Mouse (Mus musculus): ENCODE measurements around the gene Aqp7. TPM values are rescaled to one million over a fixed set of nuclear protein-coding genes. Genes with fewer than 3 reads are reported as not detected.

The Aqp7 gene
- total and polyA plus RNA-seq, 2 experiments from 2014 or later, result 10.8 to 20.6 TPM

DNA sequence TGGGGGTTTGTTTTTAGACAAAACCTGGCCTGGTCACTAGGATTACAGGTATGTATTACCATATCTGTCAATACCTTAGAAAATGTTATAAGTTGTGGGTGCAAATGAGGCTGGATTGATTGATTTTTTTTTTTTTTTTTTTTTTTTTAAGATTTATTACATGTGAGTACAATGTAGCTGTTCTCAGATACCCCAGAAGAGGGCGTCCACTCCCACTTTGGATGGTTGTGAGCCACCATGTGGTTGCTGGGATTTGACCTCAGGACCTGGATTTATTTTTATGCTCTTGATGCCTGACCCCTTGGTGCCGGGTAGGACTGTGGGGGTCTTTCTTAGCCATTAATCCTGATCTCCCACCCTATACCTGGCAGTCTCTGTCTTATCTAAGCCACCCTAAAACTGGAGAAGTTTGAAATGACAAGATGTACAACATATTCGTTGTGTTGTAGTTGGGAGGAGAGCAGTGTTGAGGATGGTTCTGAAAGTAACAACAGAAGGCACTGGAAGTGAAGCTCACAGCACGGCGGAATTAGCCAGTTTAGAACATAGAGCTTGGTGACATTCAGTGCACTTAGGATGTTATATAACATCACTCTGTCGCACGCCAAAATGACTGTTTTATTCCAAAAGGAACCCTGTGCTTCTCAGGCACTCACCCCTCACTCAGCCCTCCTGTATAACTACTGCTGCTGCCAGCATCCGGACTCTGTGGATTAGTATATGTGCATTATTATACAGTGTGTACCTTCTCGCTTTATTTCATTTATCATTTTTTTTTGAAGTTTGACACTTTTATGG, 46.9 kb downstream of the Aqp7 start:
- Histone ChIP-seq H3K9me3 (replicated peaks; ENCODE audit: control insufficient read depth, low read length) (no peaks in the 10 kb centered on the region), H3K36me3 (replicated peaks; ENCODE audit: control insufficient read depth, insufficient read depth, low read length) (peaks cover 92% of the 10 kb centered on the region), H3K4me2 (ENCODE audit: low read depth, low read length) (no peak overlapping the region), H3K27ac (ENCODE audit: low read depth) (no peak overlapping the region), H3K27me3 (ENCODE audit: control insufficient read depth, insufficient read depth, low read length) (no peaks in the 10 kb centered on the region), H3K4me3 (ENCODE audit: low read depth, low read length) (no peak overlapping the region), H3K4me1 (ENCODE audit: control insufficient read depth, insufficient read depth) (no peaks in the 10 kb centered on the region), H3K9ac (replicated peaks; ENCODE audit: low read depth, low read length) (no peak overlapping the region)
- TF ChIP-seq CTCF (IDR thresholded peaks at IDR 0.05; ENCODE audit: low read depth) (no peak), EP300 (IDR thresholded peaks at IDR 0.05; ENCODE audit: low read depth) (no peak)
- DNase-seq (ENCODE audit: low spot score), result no peak
- WGBS, result 89% methylated on average over 9 of the region's 9 CpGs
- ATAC-seq (ENCODE audit: insufficient read depth, low read depth), result no peak

DNA sequence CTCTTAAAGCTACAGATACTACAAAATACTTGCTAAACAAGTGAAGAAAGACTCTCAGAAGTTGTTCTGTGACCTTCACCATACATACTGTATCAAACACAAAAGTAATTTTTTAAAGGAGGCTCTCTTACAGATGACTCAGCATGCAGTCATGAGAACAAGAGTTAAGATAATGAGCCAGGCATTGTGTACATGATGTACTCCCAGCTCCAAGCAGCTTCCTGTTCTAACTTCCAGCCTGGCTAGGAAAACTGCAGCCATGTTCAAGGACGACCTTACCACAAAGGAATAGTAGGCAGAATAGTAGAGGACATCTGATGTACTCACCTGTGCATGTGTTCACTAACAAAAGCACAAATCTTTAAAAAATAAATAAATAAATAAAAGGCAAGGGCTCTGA, 47.7 kb downstream of the Aqp7 start:
- no peak overlapping the region for H3K9ac ChIP-seq (replicated peaks; ENCODE audit: low read depth, low read length)
- no peak for ATAC-seq (ENCODE audit: insufficient read depth, low read depth)
- H3K36me3 ChIP-seq (replicated peaks; ENCODE audit: control insufficient read depth, insufficient read depth, low read length), result peaks cover 96% of the 10 kb centered on the region
- no peak overlapping the region for H3K27ac ChIP-seq (ENCODE audit: low read depth)
- H3K27me3 ChIP-seq (ENCODE audit: control insufficient read depth, insufficient read depth, low read length), result no peaks in the 10 kb centered on the region
- H3K4me3 ChIP-seq (ENCODE audit: low read depth, low read length), result no peak overlapping the region
- H3K9me3 ChIP-seq (replicated peaks; ENCODE audit: control insufficient read depth, low read length), result no peaks in the 10 kb centered on the region
- no peak overlapping the region for H3K4me2 ChIP-seq (ENCODE audit: low read depth, low read length)
- DNase-seq (ENCODE audit: low spot score), result no peak
- WGBS, result 59% methylated on average over 1 of the region's 1 CpGs
- TF ChIP-seq EP300 (IDR thresholded peaks at IDR 0.05; ENCODE audit: low read depth) (no peak), CTCF (IDR thresholded peaks at IDR 0.05; ENCODE audit: low read depth) (no peak)
- no peaks in the 10 kb centered on the region for H3K4me1 ChIP-seq (ENCODE audit: control insufficient read depth, insufficient read depth)

DNA sequence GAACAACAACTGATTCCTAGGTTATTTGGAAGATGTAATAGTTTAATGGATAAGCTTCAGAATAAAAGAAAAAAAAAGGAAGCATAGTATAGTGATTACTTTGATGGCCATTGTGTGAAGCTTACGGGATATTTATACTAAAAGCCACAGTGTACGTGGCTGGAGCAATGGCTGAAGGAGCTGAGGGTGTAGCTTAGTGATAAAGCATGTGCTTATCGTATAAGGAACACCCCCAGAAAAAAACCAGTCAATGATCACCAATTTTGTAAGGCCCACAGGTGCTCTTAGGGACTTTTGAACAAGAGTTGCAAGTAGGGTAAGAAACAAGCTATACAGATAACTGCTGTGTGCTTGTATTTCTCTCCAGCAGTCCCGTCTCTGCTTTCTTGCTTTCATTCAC, 50.0 kb downstream of the Aqp7 start:
- peaks cover 96% of the 10 kb centered on the region for H3K36me3 ChIP-seq (replicated peaks; ENCODE audit: control insufficient read depth, insufficient read depth, low read length)
- no peaks in the 10 kb centered on the region for H3K27me3 ChIP-seq (ENCODE audit: control insufficient read depth, insufficient read depth, low read length)
- no peak for TF ChIP-seq EP300 (IDR thresholded peaks at IDR 0.05; ENCODE audit: low read depth)
- TF ChIP-seq CTCF (IDR thresholded peaks at IDR 0.05; ENCODE audit: low read depth), result no peak
- no peaks in the 10 kb centered on the region for H3K9me3 ChIP-seq (replicated peaks; ENCODE audit: control insufficient read depth, low read length)
- H3K9ac ChIP-seq (replicated peaks; ENCODE audit: low read depth, low read length), result no peak overlapping the region
- no peaks in the 10 kb centered on the region for H3K4me1 ChIP-seq (ENCODE audit: control insufficient read depth, insufficient read depth)
- H3K4me2 ChIP-seq (ENCODE audit: low read depth, low read length), result no peak overlapping the region
- WGBS, result 87% methylated on average over 4 of the region's 4 CpGs
- DNase-seq (ENCODE audit: low spot score) (no peak), ATAC-seq (ENCODE audit: insufficient read depth, low read depth) (no peak)
- no peak overlapping the region for H3K27ac ChIP-seq (ENCODE audit: low read depth)
- no peak overlapping the region for H3K4me3 ChIP-seq (ENCODE audit: low read depth, low read length)

DNA sequence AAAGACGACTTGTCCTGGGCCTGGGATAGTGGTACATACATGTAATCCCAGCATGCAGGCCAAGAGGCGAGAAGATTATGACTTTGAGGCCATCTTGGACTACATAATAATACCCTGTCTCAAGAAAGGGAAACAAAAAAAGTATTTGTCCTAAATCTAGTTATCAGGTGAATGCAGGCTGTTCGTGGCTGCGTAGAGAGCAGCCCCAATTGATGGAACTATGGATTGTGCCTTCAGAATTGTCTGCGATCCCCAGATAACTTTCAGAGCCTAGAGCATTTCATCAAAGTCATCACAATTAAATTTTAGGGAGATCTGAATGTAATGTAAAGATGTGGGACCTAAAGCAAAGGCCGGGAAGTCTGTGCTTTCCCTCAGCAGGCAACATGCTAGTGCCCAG, 51.6 kb downstream of the Aqp7 start:
- no peak for TF ChIP-seq EP300 (IDR thresholded peaks at IDR 0.05; ENCODE audit: low read depth)
- no peak for TF ChIP-seq CTCF (IDR thresholded peaks at IDR 0.05; ENCODE audit: low read depth)
- H3K4me3 ChIP-seq (ENCODE audit: low read depth, low read length), result no peak overlapping the region
- 96% methylated on average over 6 of the region's 6 CpGs for WGBS
- no peaks in the 10 kb centered on the region for H3K4me1 ChIP-seq (ENCODE audit: control insufficient read depth, insufficient read depth)
- H3K9ac ChIP-seq (replicated peaks; ENCODE audit: low read depth, low read length), result no peak overlapping the region
- ATAC-seq (ENCODE audit: insufficient read depth, low read depth) (no peak), DNase-seq (ENCODE audit: low spot score) (no peak)
- no peak overlapping the region for H3K27ac ChIP-seq (ENCODE audit: low read depth)
- no peak overlapping the region for H3K4me2 ChIP-seq (ENCODE audit: low read depth, low read length)
- no peaks in the 10 kb centered on the region for H3K9me3 ChIP-seq (replicated peaks; ENCODE audit: control insufficient read depth, low read length)
- peaks cover 97% of the 10 kb centered on the region for H3K36me3 ChIP-seq (replicated peaks; ENCODE audit: control insufficient read depth, insufficient read depth, low read length)
- H3K27me3 ChIP-seq (ENCODE audit: control insufficient read depth, insufficient read depth, low read length), result no peaks in the 10 kb centered on the region

DNA sequence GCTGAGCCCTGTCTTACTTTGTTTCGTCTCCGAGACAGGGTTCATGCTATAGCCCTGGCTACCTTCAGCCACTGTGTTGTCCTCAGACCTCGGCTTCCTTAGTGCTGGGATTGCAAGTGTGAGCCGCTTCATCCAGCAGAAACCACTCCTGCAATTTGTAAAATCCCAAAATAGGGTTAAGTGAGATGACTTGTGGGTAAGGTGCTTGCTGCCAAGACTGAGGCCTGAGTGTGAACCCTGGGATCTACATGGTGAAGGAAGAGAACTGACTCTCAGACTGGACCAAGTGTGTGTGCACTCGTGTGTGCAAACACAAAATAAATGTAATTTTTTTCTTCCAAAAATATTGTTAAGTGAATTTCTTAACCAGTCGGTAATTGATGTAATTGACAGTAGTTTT, 58.3 kb downstream of the Aqp7 start:
- Histone ChIP-seq H3K4me2 (ENCODE audit: low read depth, low read length) (no peak overlapping the region), H3K9ac (replicated peaks; ENCODE audit: low read depth, low read length) (no peak overlapping the region), H3K27me3 (ENCODE audit: control insufficient read depth, insufficient read depth, low read length) (no peaks in the 10 kb centered on the region), H3K9me3 (replicated peaks; ENCODE audit: control insufficient read depth, low read length) (no peaks in the 10 kb centered on the region), H3K4me3 (ENCODE audit: low read depth, low read length) (no peak overlapping the region), H3K4me1 (ENCODE audit: control insufficient read depth, insufficient read depth) (no peaks in the 10 kb centered on the region), H3K27ac (ENCODE audit: low read depth) (no peak overlapping the region), H3K36me3 (replicated peaks; ENCODE audit: control insufficient read depth, insufficient read depth, low read length) (peaks cover 98% of the 10 kb centered on the region)
- TF ChIP-seq EP300 (IDR thresholded peaks at IDR 0.05; ENCODE audit: low read depth), result no peak
- no peak for TF ChIP-seq CTCF (IDR thresholded peaks at IDR 0.05; ENCODE audit: low read depth)
- 88% methylated on average over 6 of the region's 6 CpGs for WGBS
- ATAC-seq (ENCODE audit: insufficient read depth, low read depth), result no peak
- no peak for DNase-seq (ENCODE audit: low spot score)

DNA sequence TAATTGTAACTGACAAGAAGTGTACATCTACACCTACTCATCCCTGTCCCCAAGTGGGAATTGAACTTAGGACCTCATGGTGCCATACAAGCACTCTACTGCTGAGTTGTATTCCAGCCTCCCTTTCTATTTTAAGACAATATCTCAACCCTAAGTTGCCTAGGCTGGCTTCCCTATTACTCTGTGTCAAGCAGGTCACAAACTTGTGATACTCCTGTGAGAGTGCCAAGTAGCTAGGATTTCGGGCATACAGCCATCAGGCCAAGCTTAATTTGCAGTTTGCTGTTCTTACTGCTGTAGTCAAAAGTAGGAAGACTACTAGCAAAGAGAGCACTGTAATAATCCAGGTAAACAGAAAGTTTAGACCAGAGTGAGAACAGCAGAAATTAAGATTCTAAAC, 64.3 kb downstream of the Aqp7 start:
- WGBS, result 36% methylated on average over 1 of the region's 1 CpGs
- Histone ChIP-seq H3K9me3 (replicated peaks; ENCODE audit: control insufficient read depth, low read length) (no peaks in the 10 kb centered on the region), H3K27me3 (ENCODE audit: control insufficient read depth, insufficient read depth, low read length) (no peaks in the 10 kb centered on the region), H3K27ac (ENCODE audit: low read depth) (peak overlapping the region; percentile 70), H3K4me1 (ENCODE audit: control insufficient read depth, insufficient read depth) (peaks cover 7% of the 10 kb centered on the region), H3K9ac (replicated peaks; ENCODE audit: low read depth, low read length) (no peak overlapping the region), H3K4me2 (ENCODE audit: low read depth, low read length) (no peak overlapping the region), H3K36me3 (replicated peaks; ENCODE audit: control insufficient read depth, insufficient read depth, low read length) (peaks cover 70% of the 10 kb centered on the region), H3K4me3 (ENCODE audit: low read depth, low read length) (no peak overlapping the region)
- TF ChIP-seq EP300 (IDR thresholded peaks at IDR 0.05; ENCODE audit: low read depth) (no peak), CTCF (IDR thresholded peaks at IDR 0.05; ENCODE audit: low read depth) (no peak)
- DNase-seq (ENCODE audit: low spot score) (peak; percentile 61), ATAC-seq (ENCODE audit: insufficient read depth, low read depth) (peak; percentile 87)

Small RNA genes within 50 kb of the gene (microRNA-seq; reads per million reads assigned to microRNA genes)
- gene Mir3094, result 1.2 reads per million

Other genes with a start within 250 kb of the Aqp7 start
- 125 and 129 TPM in 2 replicates for gene B4galt1, start 194.1 kb downstream of the Aqp7 start, total RNA-seq (2014; rRNA removed; ENCODE audit: low replicate concordance)
- gene B4galt1, start 194.1 kb downstream of the Aqp7 start, polyA plus RNA-seq (2015; fragmentation: Nextera tagmentation; extraction: Ambion mirVana), result 49.6 and 50.3 TPM in 2 replicates
- gene Spink4, start 128.1 kb downstream of the Aqp7 start, total RNA-seq (2014; rRNA removed; ENCODE audit: low replicate concordance), result 2.7 TPM in 1 of 2 replicates, not detected in the other
- 7.7 and 7.8 TPM in 2 replicates for gene Spink4, start 128.1 kb downstream of the Aqp7 start, polyA plus RNA-seq (2015; fragmentation: Nextera tagmentation; extraction: Ambion mirVana)
- 77.3 and 98.8 TPM in 2 replicates for gene Bag1, start 99.8 kb downstream of the Aqp7 start, total RNA-seq (2014; rRNA removed; ENCODE audit: low replicate concordance)
- gene Bag1, start 99.8 kb downstream of the Aqp7 start, polyA plus RNA-seq (2015; fragmentation: Nextera tagmentation; extraction: Ambion mirVana), result 213 and 222 TPM in 2 replicates
- gene Chmp5, start 99.7 kb downstream of the Aqp7 start, total RNA-seq (2014; rRNA removed; ENCODE audit: low replicate concordance), result 17.7 and 26.8 TPM in 2 replicates
- 72.3 and 77.3 TPM in 2 replicates for gene Chmp5, start 99.7 kb downstream of the Aqp7 start, polyA plus RNA-seq (2015; fragmentation: Nextera tagmentation; extraction: Ambion mirVana)
- 32.5 and 40.0 TPM in 2 replicates for gene Nfx1, start 77.2 kb downstream of the Aqp7 start, total RNA-seq (2014; rRNA removed; ENCODE audit: low replicate concordance)
- gene Nfx1, start 77.2 kb downstream of the Aqp7 start, polyA plus RNA-seq (2015; fragmentation: Nextera tagmentation; extraction: Ambion mirVana), result 27.2 and 27.6 TPM in 2 replicates
- gene Aqp3, start 50.0 kb upstream of the Aqp7 start, total RNA-seq (2014; rRNA removed; ENCODE audit: low replicate concordance), result 0.54 and 6.3 TPM in 2 replicates
- 0.19 and 0.36 TPM in 2 replicates for gene Aqp3, start 50.0 kb upstream of the Aqp7 start, polyA plus RNA-seq (2015; fragmentation: Nextera tagmentation; extraction: Ambion mirVana)
- 15.0 and 39.8 TPM in 2 replicates for gene Nol6, start 76.3 kb upstream of the Aqp7 start, total RNA-seq (2014; rRNA removed; ENCODE audit: low replicate concordance)
- 6.6 and 7.3 TPM in 2 replicates for gene Nol6, start 76.3 kb upstream of the Aqp7 start, polyA plus RNA-seq (2015; fragmentation: Nextera tagmentation; extraction: Ambion mirVana)
- gene Ube2r2, start 87.6 kb upstream of the Aqp7 start, total RNA-seq (2014; rRNA removed; ENCODE audit: low replicate concordance), result 43.7 and 48.9 TPM in 2 replicates
- gene Ube2r2, start 87.6 kb upstream of the Aqp7 start, polyA plus RNA-seq (2015; fragmentation: Nextera tagmentation; extraction: Ambion mirVana), result 60.9 and 69.7 TPM in 2 replicates
- 18.2 and 19.5 TPM in 2 replicates for gene Ubap2, start 227.0 kb upstream of the Aqp7 start, total RNA-seq (2014; rRNA removed; ENCODE audit: low replicate concordance)
- 26.4 and 27.1 TPM in 2 replicates for gene Ubap2, start 227.0 kb upstream of the Aqp7 start, polyA plus RNA-seq (2015; fragmentation: Nextera tagmentation; extraction: Ambion mirVana)

Data from heart, postnatal 0 days (tissue).